Mouse (Mus musculus): ENCODE measurements around the gene Mapk8ip2. TPM values are rescaled to one million over a fixed set of nuclear protein-coding genes. Genes with fewer than 3 reads are reported as not detected.
A peak's percentile ranks its signal among the peaks of the same experiment; 100 is the strongest.

Gene Mapk8ip2
- polyA plus RNA-seq, 1 experiment from 2014 or later, result 2.0 TPM

GRCm38 (mm10) chr15:89471476-89471875 is 17.8 kb downstream of the Mapk8ip2 start:
- Histone ChIP-seq H3K9ac (ENCODE audit: low read depth, low read length) (no peak overlapping the region), H3K4me3 (ENCODE audit: low read depth, low read length) (no peak overlapping the region), H3K9me3 (ENCODE audit: control insufficient read depth) (no peaks in the 10 kb centered on the region), H3K27ac (ENCODE audit: low read depth, low read length) (no peak overlapping the region), H3K36me3 (ENCODE audit: control insufficient read depth, insufficient read depth) (peaks cover 6% of the 10 kb centered on the region; the same call in 1 of the 2 replicates), H3K4me2 (replicated peaks; ENCODE audit: low read depth) (no peak overlapping the region), H3K27me3 (replicated peaks; ENCODE audit: control insufficient read depth, insufficient read depth, low read length) (no peaks in the 10 kb centered on the region), H3K4me1 (replicated peaks; ENCODE audit: control insufficient read depth, insufficient read depth, low read length) (0 out of 2 replicates have a peak, but pooled peaks cover 3% of the 10 kb centered on the region)
- WGBS, result 81% methylated on average over 4 of the region's 4 CpGs
- TF ChIP-seq CTCF (IDR thresholded peaks at IDR 0.05; ENCODE audit: low read depth), result no peak
- no peak for ATAC-seq

DNA sequence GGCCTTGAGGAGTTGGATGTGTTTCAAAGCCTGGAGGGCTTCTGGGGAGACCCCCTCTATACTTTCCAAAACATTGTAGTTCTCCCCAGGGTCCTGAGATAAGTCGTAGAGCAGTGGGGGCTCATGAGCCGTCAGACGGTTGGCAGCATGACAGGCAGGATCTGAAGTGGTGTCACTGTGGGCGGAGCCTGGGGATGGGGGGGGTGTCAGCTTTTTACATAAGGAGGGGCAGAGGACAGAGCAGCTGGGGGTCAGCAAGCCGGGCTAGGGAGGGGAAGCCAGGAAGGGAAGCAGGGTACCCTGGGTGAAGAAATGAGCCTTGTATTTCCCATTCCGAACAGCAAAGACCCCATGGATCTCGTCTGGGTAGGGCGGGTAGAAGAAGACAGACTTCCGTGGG is 19.7 kb downstream of the Mapk8ip2 start:
- Histone ChIP-seq H3K36me3 (ENCODE audit: control insufficient read depth, insufficient read depth) (peaks cover 6% of the 10 kb centered on the region; the same call in 1 of the 2 replicates), H3K9me3 (ENCODE audit: control insufficient read depth) (no peaks in the 10 kb centered on the region), H3K4me1 (replicated peaks; ENCODE audit: control insufficient read depth, insufficient read depth, low read length) (0 out of 2 replicates have a peak, but pooled peaks cover 3% of the 10 kb centered on the region), H3K27me3 (replicated peaks; ENCODE audit: control insufficient read depth, insufficient read depth, low read length) (no peaks in the 10 kb centered on the region), H3K27ac (ENCODE audit: low read depth, low read length) (no peak overlapping the region), H3K9ac (ENCODE audit: low read depth, low read length) (no peak overlapping the region), H3K4me2 (replicated peaks; ENCODE audit: low read depth) (no peak overlapping the region), H3K4me3 (ENCODE audit: low read depth, low read length) (no peak overlapping the region)
- 87% methylated on average over 9 of the region's 9 CpGs for WGBS
- TF ChIP-seq CTCF (IDR thresholded peaks at IDR 0.05; ENCODE audit: low read depth), result no peak
- no peak for ATAC-seq

GRCm38 (mm10) chr15:89473921-89474320 is 20.2 kb downstream of the Mapk8ip2 start:
- no peak overlapping the region for H3K4me2 ChIP-seq (replicated peaks; ENCODE audit: low read depth)
- no peak for ATAC-seq
- H3K9ac ChIP-seq (ENCODE audit: low read depth, low read length), result no peak overlapping the region
- 99% methylated on average over 8 of the region's 8 CpGs for WGBS
- H3K9me3 ChIP-seq (ENCODE audit: control insufficient read depth), result no peaks in the 10 kb centered on the region
- no peak for TF ChIP-seq CTCF (IDR thresholded peaks at IDR 0.05; ENCODE audit: low read depth)
- 0 out of 2 replicates have a peak, but pooled peaks cover 3% of the 10 kb centered on the region for H3K4me1 ChIP-seq (replicated peaks; ENCODE audit: control insufficient read depth, insufficient read depth, low read length)
- H3K27me3 ChIP-seq (replicated peaks; ENCODE audit: control insufficient read depth, insufficient read depth, low read length), result no peaks in the 10 kb centered on the region
- H3K4me3 ChIP-seq (ENCODE audit: low read depth, low read length), result no peak overlapping the region
- H3K36me3 ChIP-seq (ENCODE audit: control insufficient read depth, insufficient read depth), result peaks cover 6% of the 10 kb centered on the region; the same call in 1 of the 2 replicates
- no peak overlapping the region for H3K27ac ChIP-seq (ENCODE audit: low read depth, low read length)

- no peak overlapping the region; the same call in 1 of the 2 replicates for H3K4me3 ChIP-seq (ENCODE audit: low read depth, low read length)
- no peak overlapping the region for H3K27ac ChIP-seq (ENCODE audit: low read depth, low read length)
- H3K4me2 ChIP-seq (replicated peaks; ENCODE audit: low read depth), result peak overlapping the region; percentile 92
- H3K9ac ChIP-seq (ENCODE audit: low read depth, low read length), result no peak overlapping the region
- 93% methylated on average over 19 of the region's 19 CpGs for WGBS
- H3K36me3 ChIP-seq (ENCODE audit: control insufficient read depth, insufficient read depth), result peaks cover 6% of the 10 kb centered on the region; the same call in 1 of the 2 replicates
- TF ChIP-seq CTCF (IDR thresholded peaks at IDR 0.05; ENCODE audit: low read depth), result no peak
- 0 out of 2 replicates have a peak, but pooled peaks cover 3% of the 10 kb centered on the region for H3K4me1 ChIP-seq (replicated peaks; ENCODE audit: control insufficient read depth, insufficient read depth, low read length)
- ATAC-seq, result no peak
- H3K27me3 ChIP-seq (replicated peaks; ENCODE audit: control insufficient read depth, insufficient read depth, low read length), result no peaks in the 10 kb centered on the region
- H3K9me3 ChIP-seq (ENCODE audit: control insufficient read depth), result no peaks in the 10 kb centered on the region
Observed at GRCm38 (mm10) chr15:89474596-89475292, 21.0 kb downstream of the Mapk8ip2 start.

GRCm38 (mm10) chr15:89475293-89475600 is 21.5 kb downstream of the Mapk8ip2 start:
- Histone ChIP-seq H3K4me2 (replicated peaks; ENCODE audit: low read depth) (peak overlapping the region; percentile 92), H3K27ac (ENCODE audit: low read depth, low read length) (no peak overlapping the region), H3K36me3 (ENCODE audit: control insufficient read depth, insufficient read depth) (peaks cover 6% of the 10 kb centered on the region; the same call in 1 of the 2 replicates), H3K9me3 (ENCODE audit: control insufficient read depth) (no peaks in the 10 kb centered on the region), H3K4me1 (replicated peaks; ENCODE audit: control insufficient read depth, insufficient read depth, low read length) (0 out of 2 replicates have a peak, but pooled peaks cover 3% of the 10 kb centered on the region), H3K9ac (ENCODE audit: low read depth, low read length) (peak overlapping the region; percentile 54; the same call in 1 of the 2 replicates), H3K4me3 (ENCODE audit: low read depth, low read length) (peak overlapping the region; percentile 49), H3K27me3 (replicated peaks; ENCODE audit: control insufficient read depth, insufficient read depth, low read length) (no peaks in the 10 kb centered on the region)
- TF ChIP-seq CTCF (IDR thresholded peaks at IDR 0.05; ENCODE audit: low read depth), result no peak
- WGBS, result 85% methylated on average over 7 of the region's 7 CpGs
- no peak for ATAC-seq

- H3K4me2 ChIP-seq (replicated peaks; ENCODE audit: low read depth), result peak overlapping the region; percentile 92
- 11% methylated on average over 44 of the region's 44 CpGs for WGBS
- no peak for TF ChIP-seq CTCF (IDR thresholded peaks at IDR 0.05; ENCODE audit: low read depth)
- peak overlapping the region; percentile 54 for H3K9ac ChIP-seq (ENCODE audit: low read depth, low read length)
- peak overlapping the region; percentile 49 for H3K4me3 ChIP-seq (ENCODE audit: low read depth, low read length)
- peak; percentile 97 for ATAC-seq
- no peaks in the 10 kb centered on the region for H3K27me3 ChIP-seq (replicated peaks; ENCODE audit: control insufficient read depth, insufficient read depth, low read length)
- peak overlapping the region; percentile 71 for H3K27ac ChIP-seq (ENCODE audit: low read depth, low read length)
- peaks cover 6% of the 10 kb centered on the region; the same call in 1 of the 2 replicates for H3K36me3 ChIP-seq (ENCODE audit: control insufficient read depth, insufficient read depth)
- no peaks in the 10 kb centered on the region for H3K9me3 ChIP-seq (ENCODE audit: control insufficient read depth)
- 0 out of 2 replicates have a peak, but pooled peaks cover 3% of the 10 kb centered on the region for H3K4me1 ChIP-seq (replicated peaks; ENCODE audit: control insufficient read depth, insufficient read depth, low read length)
Observed at GRCm38 (mm10) chr15:89475611-89476474, 22.1 kb downstream of the Mapk8ip2 start.
